Mouse (Mus musculus): ENCODE data around the gene Myo15b. TPM values are rescaled to one million over a fixed set of nuclear protein-coding genes. Genes with fewer than 3 reads are reported as not detected.
A peak's percentile ranks its signal among the peaks of the same experiment; 100 is the strongest.
"Not testable (repeated sequence)": the region's sequence is repeated elsewhere in the genome, so short reads cannot be mapped to it uniquely, and the experiment has no call there.

The Myo15b gene
- total RNA-seq, 2 experiments from 2014 or later = 0.20 TPM

GRCm38 (mm10) chr11:115831518-115831917, 26.7 kb upstream of the Myo15b start:
- no peak for DNase-seq

GRCm38 (mm10) chr11:115832064-115832463, 26.1 kb upstream of the Myo15b start:
- no peak for DNase-seq

DNA sequence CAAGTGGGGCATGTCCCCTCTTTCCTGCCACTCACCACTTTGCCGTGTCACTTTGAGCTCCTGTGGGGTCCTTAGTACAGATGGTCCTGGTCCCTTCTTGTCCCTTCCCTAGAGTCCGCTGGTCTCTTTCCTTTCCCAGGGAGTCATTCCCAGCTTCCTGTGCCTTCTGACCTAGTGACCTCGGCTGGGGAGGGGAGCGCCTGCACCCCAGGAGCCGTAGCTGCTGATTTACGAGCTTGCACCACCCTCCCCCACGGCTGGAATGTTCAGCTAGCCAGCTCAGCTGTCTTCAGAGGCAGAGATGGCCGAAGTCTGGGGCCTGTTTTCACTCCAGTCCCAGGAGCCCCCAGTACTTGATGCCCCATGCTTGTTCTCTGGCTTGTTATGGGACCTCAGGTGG, 25.7 kb upstream of the Myo15b start:
- DNase-seq = peak; percentile 45 to 77

- DNase-seq = peak in 1 of 2 experiments; percentile 16
Measured at GRCm38 (mm10) chr11:115833021-115833513, 25.1 kb upstream of the Myo15b start.

GRCm38 (mm10) chr11:115834033-115834432, 24.2 kb upstream of the Myo15b start:
- DNase-seq = no peak

- no peak for DNase-seq
Measured at GRCm38 (mm10) chr11:115836656-115837395, 21.4 kb upstream of the Myo15b start.

DNA sequence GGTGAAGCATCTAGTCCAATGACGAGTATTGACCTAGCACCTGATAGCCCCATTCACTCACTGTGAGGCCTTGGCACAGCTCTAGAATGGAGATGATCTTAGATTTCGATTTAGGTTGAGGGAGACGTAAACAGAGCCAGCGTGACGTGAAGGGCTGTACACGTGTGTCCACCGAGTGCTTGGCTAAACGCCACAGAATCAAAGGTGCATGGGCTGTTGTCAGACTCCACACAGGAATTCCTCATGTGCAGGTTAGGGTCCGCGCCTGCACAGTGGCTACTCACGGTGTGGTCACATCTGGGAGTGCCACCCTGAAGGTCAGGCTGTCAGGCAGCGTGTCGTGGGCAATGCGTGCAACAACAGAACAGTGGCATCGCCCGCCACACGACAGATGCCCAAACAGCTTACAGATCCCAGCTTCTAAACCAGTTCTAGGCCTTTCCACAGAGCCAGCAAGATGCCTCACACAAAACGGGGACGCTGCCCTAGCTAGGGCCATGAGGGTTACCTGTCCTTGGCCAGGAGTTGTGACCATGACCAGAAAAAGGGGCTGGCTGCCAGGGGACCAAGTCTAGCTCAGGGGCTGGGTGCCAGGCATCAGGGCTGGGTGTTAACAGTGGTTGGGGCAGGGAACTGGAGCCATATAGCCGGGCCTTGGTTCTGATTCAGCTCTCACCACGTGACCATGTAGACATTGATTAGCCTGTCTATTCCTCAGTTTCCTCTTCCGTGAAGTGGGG, 20.4 kb upstream of the Myo15b start:
- DNase-seq = peak in 1 of 2 experiments; percentile 37

- DNase-seq = no peak
Measured at GRCm38 (mm10) chr11:115838895-115839311, 19.3 kb upstream of the Myo15b start.

DNA sequence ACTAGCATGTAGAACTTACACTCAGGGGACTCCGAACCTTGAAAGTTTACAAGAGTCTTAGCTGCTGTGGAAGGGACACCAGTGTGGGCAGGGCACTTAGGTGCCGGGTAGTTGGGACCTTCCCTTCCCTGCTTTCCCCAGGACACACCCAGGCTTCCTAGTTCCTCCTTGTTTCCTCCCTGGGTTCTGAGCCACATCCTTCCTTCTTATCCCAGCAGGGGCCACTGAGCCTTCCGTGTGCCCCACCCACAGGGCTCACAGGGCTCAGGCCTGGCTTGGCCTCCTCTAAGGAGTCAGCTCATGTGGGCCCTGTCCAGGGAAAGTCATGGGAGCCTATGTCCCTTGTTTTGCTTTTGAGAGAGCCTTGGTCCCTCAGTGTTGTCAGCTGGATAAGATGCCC, 18.5 kb upstream of the Myo15b start:
- no peak for DNase-seq

DNA sequence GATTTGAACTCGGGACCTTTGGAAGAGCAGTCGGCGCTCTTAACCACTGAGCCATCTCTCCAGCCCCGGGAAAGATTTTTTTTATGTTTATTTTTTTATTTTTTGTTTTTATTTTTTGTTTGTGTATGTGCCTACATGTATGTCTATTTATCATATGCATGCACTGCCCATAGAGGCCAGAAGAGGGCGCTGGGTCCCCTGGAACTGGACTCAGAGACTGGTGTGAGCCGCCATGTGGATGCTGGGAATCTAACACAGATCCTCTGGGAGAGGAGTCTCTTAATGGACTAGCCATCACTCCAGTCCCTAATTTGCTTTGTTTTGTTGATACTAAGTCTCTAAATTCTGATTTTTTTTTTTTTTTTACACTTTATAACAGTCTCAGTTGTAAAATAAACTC, 17.2 kb upstream of the Myo15b start:
- no peak for DNase-seq

DNA sequence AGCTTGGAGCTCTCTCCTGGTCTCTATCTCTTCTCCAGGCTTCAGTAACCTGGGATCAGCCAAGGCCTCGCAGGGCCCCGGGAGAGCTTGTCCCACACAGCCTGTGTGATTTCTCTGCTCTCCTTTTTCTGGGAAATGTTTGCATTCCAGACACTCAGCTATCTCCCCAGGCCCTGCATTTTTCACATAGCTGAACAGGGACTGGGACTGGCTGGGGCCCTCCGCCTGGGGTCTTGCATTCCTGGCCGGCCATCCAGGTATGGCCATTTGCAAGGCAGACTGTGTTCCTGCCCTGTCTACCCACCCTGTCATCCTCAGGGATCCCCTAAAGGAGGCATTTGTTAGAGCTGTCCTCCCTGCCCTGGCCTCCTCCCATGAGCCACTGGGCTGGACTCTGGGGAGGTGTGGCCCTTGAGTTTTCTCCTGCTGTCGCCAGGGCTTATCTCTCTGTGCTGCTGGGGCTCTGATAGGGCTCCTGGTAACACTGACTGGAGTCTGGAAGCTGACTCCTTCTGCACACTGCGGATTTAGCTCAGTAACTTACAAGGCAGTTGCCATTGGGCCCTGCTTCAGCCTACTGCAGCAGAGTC, 16.1 kb upstream of the Myo15b start:
- peak in 1 of 2 experiments; percentile 34 for DNase-seq

DNA sequence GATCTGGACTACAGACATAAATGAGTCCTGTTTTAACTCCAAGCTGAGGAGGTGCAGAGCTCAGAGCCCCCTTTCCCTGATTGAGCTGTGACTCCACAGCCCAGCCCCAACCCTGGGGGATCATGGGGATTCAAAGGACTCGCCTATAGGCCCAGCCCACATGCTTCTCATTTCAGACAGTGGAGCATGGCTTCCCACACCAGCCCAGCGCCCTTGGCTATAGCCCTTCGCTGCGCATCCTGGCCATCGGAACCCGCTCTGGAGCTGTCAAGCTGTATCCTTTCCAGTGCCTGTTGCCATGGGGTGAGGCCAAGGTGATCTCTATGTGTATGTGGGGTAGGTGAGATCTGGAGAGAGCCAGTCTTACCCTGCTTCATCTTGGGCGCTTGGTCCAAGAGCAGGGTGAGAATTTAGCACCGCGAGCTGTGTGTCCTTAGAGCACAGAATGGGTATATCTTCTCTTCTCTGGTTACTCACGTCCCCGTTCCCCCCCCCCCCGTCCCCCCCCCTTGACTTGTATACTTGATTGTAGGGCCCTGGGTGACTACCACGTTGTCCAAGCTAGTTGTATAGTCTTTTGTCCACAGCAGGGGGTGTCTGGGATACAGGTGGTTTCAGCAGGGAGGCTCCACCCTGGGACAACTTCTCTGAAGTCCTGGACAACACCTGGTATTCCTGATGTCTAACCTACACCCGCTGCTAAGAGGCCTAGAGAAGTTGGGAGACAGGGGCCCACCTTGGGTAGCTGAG, 14.9 kb upstream of the Myo15b start:
- DNase-seq = no peak

DNA sequence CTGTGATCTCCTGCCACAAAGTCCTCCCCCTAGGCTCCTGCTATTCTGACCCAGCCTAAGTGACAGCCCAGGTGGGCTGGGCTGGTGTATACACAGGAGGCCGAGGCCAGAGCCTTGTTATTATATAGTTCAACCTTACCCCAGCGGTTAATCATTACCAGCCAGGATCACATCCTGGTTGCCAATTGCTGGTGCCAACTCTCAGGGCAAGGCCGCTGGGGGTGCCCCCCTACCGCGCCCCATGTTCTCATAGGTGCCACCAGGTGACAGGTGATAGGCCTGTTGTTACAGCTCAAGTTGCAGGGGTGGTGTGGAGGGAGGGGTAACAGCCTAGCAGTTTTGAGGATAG, 14.3 kb upstream of the Myo15b start:
- no peak for DNase-seq

DNA sequence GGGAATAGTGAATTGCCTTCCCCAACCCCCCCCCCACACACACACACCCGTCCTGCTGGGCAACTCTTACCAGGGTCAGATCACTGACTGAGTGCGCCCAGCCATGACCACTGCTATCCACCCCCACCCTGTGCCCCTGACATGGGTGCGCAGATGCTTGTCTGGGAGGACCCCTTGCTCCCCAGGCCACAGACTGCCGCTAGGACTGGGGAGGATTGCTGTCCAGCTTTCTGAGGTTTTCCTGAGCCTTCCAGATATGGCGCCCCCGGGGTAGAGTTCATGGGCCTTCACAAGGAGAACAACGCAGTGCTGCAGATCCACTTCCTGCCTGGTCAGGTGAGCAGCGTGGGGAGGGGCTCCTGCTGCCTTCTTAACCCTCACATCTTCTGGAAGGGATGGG, 14.0 kb upstream of the Myo15b start:
- DNase-seq = no peak

DNA sequence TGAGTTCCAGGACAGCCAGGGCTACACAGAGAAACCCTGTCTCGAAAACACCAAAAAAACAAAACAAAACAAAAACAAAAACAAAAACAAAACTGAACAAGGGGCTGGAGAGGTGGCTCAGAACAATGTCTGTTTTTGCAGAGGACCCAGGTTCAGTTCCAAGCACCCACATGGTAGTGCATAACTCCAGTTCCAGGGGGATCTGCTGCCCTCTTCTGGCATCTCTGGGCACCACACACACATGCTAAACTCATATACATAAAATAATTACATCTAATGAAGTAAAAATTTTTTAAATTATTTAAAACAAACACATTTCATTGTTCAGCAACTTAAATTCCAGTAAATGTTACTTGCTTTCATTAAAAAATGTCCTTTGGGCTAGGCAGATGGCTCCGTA, 12.4 kb upstream of the Myo15b start:
- no peak for DNase-seq

DNA sequence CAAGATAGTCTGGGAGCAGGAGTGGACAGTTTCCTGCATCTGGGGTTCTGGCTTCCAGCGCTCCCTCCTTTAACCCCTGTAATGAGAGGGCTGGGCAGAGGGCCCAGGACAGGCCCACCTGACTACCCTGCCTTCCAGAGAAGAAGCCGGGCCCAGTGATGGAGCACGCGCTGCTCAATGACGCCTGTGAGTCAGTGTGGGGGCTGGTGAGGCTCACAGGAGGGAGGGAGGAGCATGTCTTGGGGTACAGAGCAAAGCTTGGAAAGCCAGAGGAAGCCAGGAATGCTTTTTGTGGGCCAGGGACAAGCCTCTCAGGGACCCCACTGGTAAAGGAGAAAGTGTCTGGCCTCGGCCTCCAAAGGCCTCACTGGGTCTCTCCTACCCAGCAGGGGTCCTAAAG, 3.5 kb upstream of the Myo15b start:
- DNase-seq = no peak

DNA sequence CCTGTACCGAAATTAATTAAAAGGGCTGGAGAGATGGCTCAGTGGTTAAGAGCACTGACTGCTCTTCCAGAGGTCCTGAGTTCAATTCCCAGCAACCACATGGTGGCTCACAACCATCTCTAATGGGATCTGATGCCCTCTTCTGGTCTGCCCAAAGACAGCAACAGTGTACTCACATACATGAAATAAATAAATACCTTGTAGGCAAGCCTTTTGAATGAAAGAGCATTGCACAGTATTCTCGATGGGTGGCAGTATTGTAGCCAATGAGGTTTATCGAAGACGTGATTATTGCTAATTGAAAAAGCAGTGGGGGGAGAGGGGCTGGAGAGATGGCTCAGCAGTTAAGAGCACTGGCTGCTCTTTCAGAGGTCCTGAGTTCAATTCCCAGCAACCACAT, 1.1 kb upstream of the Myo15b start:
- DNase-seq = not testable (repeated sequence)

GRCm38 (mm10) chr11:115857936-115858335, 270 bp upstream of the Myo15b start:
- DNase-seq = no peak

GRCm38 (mm10) chr11:115859143-115859945, 1.1 kb downstream of the Myo15b start:
- DNase-seq = peak; percentile 91 to 95

- no peak for DNase-seq
Measured at GRCm38 (mm10) chr11:115863895-115864294, 5.7 kb downstream of the Myo15b start.

GRCm38 (mm10) chr11:115869393-115869792, 11.2 kb downstream of the Myo15b start:
- DNase-seq = peak in 1 of 2 experiments; percentile 23

DNA sequence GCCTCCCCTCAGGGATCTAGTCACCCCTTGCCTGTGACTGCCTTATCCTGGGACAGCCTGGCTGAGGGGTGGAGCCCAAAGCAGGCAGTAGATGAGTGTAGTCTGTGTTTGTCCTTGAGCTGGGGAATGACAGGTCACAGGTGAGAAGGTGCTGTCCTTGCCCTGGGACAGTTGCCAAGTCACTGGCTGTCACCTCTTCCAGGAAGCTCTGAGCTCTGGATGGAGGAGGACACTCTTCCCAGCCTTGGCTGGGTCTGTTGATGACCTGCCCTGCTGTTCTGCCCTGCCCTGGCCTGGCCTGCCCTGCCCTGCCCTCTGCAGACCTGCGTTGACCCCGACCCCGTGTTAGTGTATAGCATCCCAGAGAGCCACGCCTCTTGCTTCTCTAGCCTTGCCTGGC, 14.2 kb downstream of the Myo15b start:
- no peak for DNase-seq
